Mouse (Mus musculus): ENCODE data around the gene Gm11639. TPM values are rescaled to one million over a fixed set of nuclear protein-coding genes. Genes with fewer than 3 reads are reported as not detected.

Gene Gm11639
- total RNA-seq (2021) = under 1 TPM; 0.46 to 0.48 TPM
- long read RNA-seq, experiment 1 = 0 reads
- long read RNA-seq, experiment 2, partial matches to known transcripts = 0 of 1 reads
- long read RNA-seq, experiment 2, other reads (novel, unspliced or antisense) = 1 of 1 reads

GRCm38 (mm10) chr11:104685548-104685947 lies at the start of gene Gm11639:
Gene Gm11639, plus strand, starts transcription at chr11:104685707.
- no peak for DNase-seq (ENCODE audit: low spot score in 2 of 2)

DNA sequence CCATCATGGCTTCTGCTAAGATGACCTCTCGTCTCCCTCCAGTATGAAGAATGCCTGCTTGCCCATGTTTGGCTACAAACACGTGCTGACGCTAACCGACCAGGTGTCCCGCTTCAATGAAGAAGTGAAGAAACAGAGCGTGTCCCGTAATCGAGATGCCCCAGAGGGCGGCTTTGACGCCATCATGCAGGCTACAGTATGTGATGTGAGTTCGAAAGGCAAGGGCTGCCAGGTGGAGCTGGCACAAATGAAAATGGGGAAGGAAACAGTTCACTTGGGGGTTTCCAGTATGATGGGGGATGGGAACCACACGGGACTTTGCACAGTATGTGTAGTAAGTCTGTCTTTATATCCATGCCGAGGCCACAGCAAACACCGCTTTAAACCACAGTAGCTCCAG lies 48.5 kb upstream of the Gm11639 start:
- no peak for DNase-seq (ENCODE audit: low spot score in 2 of 2)

GRCm38 (mm10) chr11:104638006-104638405 lies 47.5 kb upstream of the Gm11639 start:
- DNase-seq (ENCODE audit: low spot score in 2 of 2) = no peak

- no peak for DNase-seq (ENCODE audit: low spot score in 2 of 2)
These were observed 46.6 kb upstream of the Gm11639 start for GRCm38 (mm10) chr11:104638906-104639305.

- DNase-seq (ENCODE audit: low spot score in 2 of 2) = no peak
These were observed 45.9 kb upstream of the Gm11639 start for GRCm38 (mm10) chr11:104639634-104640033.

- DNase-seq (ENCODE audit: low spot score in 2 of 2) = no peak
These were observed 44.6 kb upstream of the Gm11639 start for GRCm38 (mm10) chr11:104640894-104641293.

DNA sequence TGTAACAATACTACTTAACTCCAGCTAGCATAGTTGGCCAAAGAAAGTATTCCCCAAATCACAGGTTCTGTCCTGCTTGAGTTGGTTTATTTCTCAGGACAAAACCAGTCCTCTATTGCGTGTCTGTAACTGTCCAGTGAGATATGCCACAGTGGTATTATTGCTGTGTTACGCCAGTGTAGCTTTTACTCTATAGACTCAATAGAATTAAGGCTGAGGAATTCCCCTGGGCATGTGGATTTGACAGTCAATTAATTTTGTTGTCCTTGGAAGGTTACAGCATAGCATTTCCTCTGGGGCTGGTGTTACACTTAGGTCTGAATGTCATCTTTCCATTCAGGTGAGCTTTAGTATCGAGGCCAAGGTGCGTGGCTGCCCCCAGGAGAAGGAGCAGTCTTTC lies 42.3 kb upstream of the Gm11639 start:
- no peak for DNase-seq (ENCODE audit: low spot score in 2 of 2)

GRCm38 (mm10) chr11:104645402-104645801 lies 40.1 kb upstream of the Gm11639 start:
- DNase-seq (ENCODE audit: low spot score in 2 of 2) = no peak

- DNase-seq (ENCODE audit: low spot score in 2 of 2) = no peak
These were observed 39.3 kb upstream of the Gm11639 start for GRCm38 (mm10) chr11:104646173-104646572.

- DNase-seq (ENCODE audit: low spot score in 2 of 2) = no peak
These were observed 38.9 kb upstream of the Gm11639 start for GRCm38 (mm10) chr11:104646611-104647010.

DNA sequence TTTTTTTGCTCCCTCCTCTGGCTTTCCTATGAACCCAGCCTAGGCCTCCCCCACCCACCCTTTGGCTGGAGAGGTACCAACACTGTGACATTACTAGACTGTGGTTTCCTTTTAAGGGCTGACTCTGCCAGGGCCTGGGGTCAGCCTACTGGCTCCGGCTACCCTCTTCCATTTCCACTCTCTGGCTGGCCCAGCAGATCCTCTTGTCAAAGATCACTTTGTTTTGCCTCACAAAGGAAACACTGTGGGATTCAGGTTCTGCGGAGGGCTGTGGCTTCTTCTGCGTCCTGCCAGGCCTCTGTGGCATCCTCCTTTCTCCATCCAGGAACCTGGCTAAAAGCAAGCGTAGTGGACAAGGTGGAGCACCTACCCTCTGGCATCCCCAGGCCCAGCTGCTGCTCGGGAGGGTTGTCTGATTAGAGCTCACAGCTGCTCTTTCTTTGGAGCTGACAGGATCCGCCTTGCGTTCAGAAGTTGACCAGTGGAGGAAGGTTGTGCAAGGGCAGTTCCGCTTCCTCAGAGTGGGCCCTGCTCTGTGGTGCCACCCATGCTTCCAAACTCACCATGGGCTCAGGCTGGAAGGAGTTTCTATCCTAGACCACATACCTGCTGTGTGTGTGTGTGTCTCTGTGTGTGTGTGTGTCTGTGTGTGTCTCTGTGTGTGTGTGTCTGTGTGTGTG lies 38.2 kb upstream of the Gm11639 start:
- no peak for DNase-seq (ENCODE audit: low spot score in 2 of 2)

DNA sequence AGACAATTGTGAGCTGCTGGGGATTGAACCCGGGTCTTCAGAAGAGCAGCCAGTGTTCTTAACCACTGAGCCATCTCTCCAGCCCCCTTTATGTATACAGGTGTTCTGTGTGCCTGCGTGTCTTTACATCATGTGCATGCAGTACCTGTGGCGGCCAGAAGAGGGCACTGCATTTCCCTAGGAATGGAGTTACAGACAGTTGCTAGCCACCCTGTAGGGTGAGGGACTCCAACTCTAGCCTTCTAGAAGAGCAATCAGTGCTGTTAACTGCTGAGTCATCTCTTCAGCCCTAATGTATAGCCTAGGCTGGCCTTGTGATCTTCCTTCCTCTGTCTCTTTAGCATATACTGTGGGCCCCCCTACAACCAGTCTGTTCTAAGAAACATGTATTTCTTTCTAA lies 36.9 kb upstream of the Gm11639 start:
- no peak for DNase-seq (ENCODE audit: low spot score in 2 of 2)

DNA sequence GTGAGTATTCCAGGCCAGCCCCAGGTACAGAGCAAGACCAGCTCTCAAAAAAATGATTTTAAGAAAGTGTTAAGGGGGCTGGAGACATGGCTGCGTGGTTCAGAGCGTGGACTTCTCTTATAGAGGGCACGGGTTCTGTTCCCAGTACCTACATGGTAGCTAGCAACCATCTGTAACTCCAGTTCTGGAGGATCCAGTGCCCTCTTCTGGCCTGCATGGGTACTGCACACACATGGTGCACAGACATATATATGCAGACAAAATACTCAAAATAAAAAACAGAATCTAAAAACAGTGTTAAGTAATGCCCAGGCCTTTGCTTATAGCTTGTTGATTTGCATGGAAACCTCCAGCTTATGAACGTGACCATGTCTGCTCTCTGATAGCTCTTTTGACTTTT lies 24.9 kb upstream of the Gm11639 start:
- no peak for DNase-seq (ENCODE audit: low spot score in 2 of 2)

DNA sequence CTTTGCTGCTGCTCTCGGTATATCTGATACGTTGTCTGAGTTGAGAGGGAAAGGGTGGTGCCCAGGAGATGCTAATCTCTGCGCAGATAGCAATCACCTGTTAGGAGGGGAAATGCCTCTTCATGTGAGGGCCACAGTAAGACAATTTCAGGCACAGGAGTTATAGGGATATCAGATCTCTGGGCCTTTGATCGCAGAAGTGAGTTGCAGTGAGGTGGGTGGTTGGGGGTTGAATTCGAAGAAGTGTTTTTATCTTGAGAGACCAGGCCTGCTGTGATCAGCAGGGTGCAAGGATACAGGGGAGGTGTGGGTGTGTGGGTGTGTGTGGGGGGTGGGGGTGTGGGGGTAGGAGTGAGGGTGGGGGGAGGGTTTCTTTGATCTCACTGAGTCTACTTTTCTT lies 24.4 kb upstream of the Gm11639 start:
- DNase-seq (ENCODE audit: low spot score in 2 of 2) = no peak

- peak; percentile 28 to 37 for DNase-seq (ENCODE audit: low spot score in 2 of 2)
These were observed 23.8 kb upstream of the Gm11639 start for GRCm38 (mm10) chr11:104661531-104662205.

- DNase-seq (ENCODE audit: low spot score in 2 of 2) = no peak
These were observed 22.9 kb upstream of the Gm11639 start for GRCm38 (mm10) chr11:104662573-104662972.

DNA sequence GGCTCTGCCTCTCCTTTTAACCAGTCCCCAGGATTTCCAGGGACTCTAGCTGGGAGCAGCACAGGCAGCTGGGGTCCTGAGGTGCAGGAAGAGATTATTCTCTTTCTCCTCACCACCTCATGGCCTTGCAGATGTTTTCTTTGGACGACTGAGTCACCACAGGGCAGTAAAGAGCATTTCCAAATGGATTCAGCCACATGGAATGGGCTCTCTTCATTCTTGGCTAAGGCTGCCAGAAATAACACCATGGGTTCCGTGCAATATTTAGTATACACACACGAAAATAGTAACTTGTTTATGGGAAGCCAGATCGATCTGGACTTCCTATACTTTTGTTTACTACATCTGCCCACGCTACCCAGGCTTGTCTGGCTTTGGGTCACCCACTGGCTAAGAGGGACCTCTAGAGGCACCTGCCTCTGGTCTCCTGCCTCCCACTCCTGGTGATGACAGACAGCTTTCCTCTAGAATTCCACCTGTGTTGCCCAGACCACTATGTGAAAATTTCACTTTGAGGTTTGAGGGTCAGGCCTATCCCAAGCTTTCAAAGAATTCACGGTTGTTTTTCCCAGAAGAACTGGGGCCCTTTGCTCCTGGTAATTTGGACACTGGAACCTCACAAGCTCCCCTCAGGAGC lies 22.1 kb upstream of the Gm11639 start:
- no peak for DNase-seq (ENCODE audit: low spot score in 2 of 2)

GRCm38 (mm10) chr11:104663878-104664261 lies 21.6 kb upstream of the Gm11639 start:
- DNase-seq (ENCODE audit: low spot score in 2 of 2) = no peak

- DNase-seq (ENCODE audit: low spot score in 2 of 2) = no peak
These were observed 21.1 kb upstream of the Gm11639 start for GRCm38 (mm10) chr11:104664441-104664840.

DNA sequence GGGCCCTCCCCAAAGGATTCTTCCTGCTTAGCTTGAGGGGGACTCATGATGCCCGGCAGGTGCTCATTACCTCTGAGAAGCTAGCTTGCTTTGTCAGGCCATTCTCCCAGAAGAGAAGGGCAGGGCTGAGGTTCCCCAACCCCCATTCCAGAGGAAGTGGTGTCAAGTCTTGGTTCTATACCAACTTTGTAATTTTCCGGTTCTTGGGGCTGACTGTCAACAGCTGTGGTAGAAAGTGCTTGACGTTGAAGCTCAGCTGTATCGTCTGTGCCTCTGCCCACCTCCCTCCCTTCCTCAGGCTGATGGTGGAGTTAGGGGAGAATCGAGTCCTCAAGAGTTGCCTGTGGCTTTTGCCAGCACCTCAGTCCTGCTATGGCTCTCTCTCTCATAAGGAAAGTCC lies 18.1 kb upstream of the Gm11639 start:
- no peak for DNase-seq (ENCODE audit: low spot score in 2 of 2)

- DNase-seq (ENCODE audit: low spot score in 2 of 2) = no peak
These were observed 12.1 kb upstream of the Gm11639 start for GRCm38 (mm10) chr11:104673412-104673811.

- DNase-seq (ENCODE audit: low spot score in 2 of 2) = no peak
These were observed 10.7 kb upstream of the Gm11639 start for GRCm38 (mm10) chr11:104674768-104675167.

Data from layer of hippocampus, postnatal 14 days (tissue).